Mouse (Mus musculus) myocyte (in vitro differentiated cells): ENCODE measurements around the gene Il31.

ENCODE experiments used
- CEBPB ChIP-seq: IDR thresholded peaks from 2 replicates; pipeline ENCODE4 v1.6.1; 2011; ENCODE audit warnings: mild to moderate bottlenecking, moderate library complexity; ENCODE audit not compliant: poor library complexity, insufficient read depth, severe bottlenecking
- E2F4 ChIP-seq: IDR thresholded peaks from one replicate; pipeline ENCODE4 v1.6.1; 2011; ENCODE audit warnings: mild to moderate bottlenecking, control low read depth, moderate library complexity; ENCODE audit not compliant: insufficient read depth
- MAX ChIP-seq: IDR thresholded peaks from one replicate; pipeline ENCODE4 v1.6.1; 2011; ENCODE audit warnings: low read depth, mild to moderate bottlenecking, control low read depth
- MYOG ChIP-seq, 3 experiments: IDR thresholded peaks; one replicate each; pipeline ENCODE4 v1.6.1; 2011; ENCODE audit warnings: control low read depth in 2 of 3, low read depth in 2 of 3, mild to moderate bottlenecking in 2 of 3; ENCODE audit not compliant: insufficient read length in 2 of 3, control insufficient read depth in 1 of 3, insufficient read depth in 1 of 3
- POLR2A ChIP-seq: IDR thresholded peaks from one replicate; pipeline ENCODE4 v1.6.1; 2011; ENCODE audit warnings: low read depth, mild to moderate bottlenecking, control low read depth, moderate library complexity; ENCODE audit not compliant: insufficient read length
- POLR2AphosphoS2 ChIP-seq: IDR thresholded peaks from one replicate; pipeline ENCODE4 v1.6.1; 2011; ENCODE audit warnings: low read depth, control low read depth; ENCODE audit not compliant: insufficient read length
- TCF12 ChIP-seq: IDR thresholded peaks from one replicate; pipeline ENCODE4 v1.6.1; 2011; ENCODE audit warnings: mild to moderate bottlenecking, control low read depth; ENCODE audit not compliant: poor library complexity, insufficient read depth, severe bottlenecking
- USF1 ChIP-seq: IDR thresholded peaks from one replicate; pipeline ENCODE4 v1.6.1; 2011; ENCODE audit warnings: low read depth, mild to moderate bottlenecking, control low read depth, moderate library complexity

DNA sequence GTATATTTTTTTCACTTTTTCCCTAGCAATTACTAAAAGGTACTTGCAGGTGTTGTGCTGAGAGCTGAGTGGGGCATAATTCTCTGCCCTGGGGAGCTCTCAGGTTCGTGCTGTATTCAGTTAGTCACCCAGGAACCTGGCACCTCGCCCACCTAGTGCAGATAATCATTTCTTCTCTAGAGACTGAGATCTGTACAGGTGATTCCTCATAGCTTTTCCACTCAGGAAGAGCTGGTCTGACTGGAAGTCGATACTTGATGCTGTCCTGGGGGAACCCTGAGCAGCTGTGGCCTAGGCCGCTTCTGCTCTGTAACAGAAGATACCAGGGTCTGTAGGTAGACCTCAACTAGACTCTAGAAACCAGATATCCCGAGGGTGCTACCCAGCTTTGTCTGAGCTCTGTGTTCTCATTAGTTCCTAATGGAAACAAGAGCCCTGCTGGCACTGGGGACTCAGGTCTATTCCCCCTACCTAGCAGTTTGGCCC is 44.4 kb downstream of the Il31 start:
- TF ChIP-seq POLR2A (no peak), MYOG (IDR thresholded peaks at IDR 0.05; ENCODE audit: control insufficient read depth in 1 of 3, insufficient read depth in 1 of 3, insufficient read length in 2 of 3, low read depth in 2 of 3) (no peak), CEBPB (no peak), USF1 (no peak), TCF12 (no peak), POLR2AphosphoS2 (no peak), MAX (no peak), E2F4 (no peak)
